Comparison of ENCODE assay signal across 8 mouse cellular contexts in genomic region chr6:24664867-24665458, GRCm38 (mm10). TPM values are rescaled to one million over a fixed set of nuclear protein-coding genes. Genes with fewer than 3 reads are reported as not detected.
DNase-seq lines count a peak whose midpoint lies in the region; ATAC-seq and TF ChIP-seq lines count a peak whose summit lies in the region.

Gene Wasl (minus strand): TSS chr6:24665009.

- H3K4me2 ChIP-seq in hindbrain, embryonic 13.5 days: peak within 1 kb of the TSS; percentile 80

- H3K4me3 ChIP-seq in hindbrain, embryonic 13.5 days: peak within 1 kb of the TSS; percentile 97

- H3K27me3 ChIP-seq in Patski: peaks cover 3% of the 10 kb centered on the region
- no peaks in the 10 kb centered on the region for H3K27me3 ChIP-seq in hindbrain, embryonic 13.5 days

- H3K36me3 ChIP-seq in hindbrain, embryonic 13.5 days: no peaks in the 10 kb centered on the region

- CTCF ChIA-PET in Patski (lab: Charles Lee): interaction anchor here (1.3 kb wide), 1 partner anchor 16 kb away, joined by 3 read pairs; no protein-coding TSS in a partner anchor

- peak; percentile 97 for ATAC-seq in Patski
- ATAC-seq in hindbrain, embryonic 13.5 days (ENCODE audit: low FRiP score): peak; percentile 99

- peak; percentile 67 for DNase-seq in Patski (ENCODE audit: low read depth, low spot score)
- DNase-seq in cerebellum, postnatal 14 days: peak; percentile 99
- peak; percentile 98 to 99 for DNase-seq in frontal cortex, postnatal 14 days (ENCODE audit: low spot score in 2 of 2)
- DNase-seq in layer of hippocampus, postnatal 25 days (ENCODE audit: extremely low spot score in 1 of 2, low spot score in 1 of 2): peak; percentile 95
- peak; percentile 98 for DNase-seq in lung, postnatal 25 days (ENCODE audit: low spot score)
- peak; percentile 97 for DNase-seq in retina, embryonic 14.5 days (ENCODE audit: low spot score)
- peak; percentile 99 for DNase-seq in thymus, postnatal 4 days

- no peaks in the 10 kb centered on the region for H3K9me3 ChIP-seq in hindbrain, embryonic 13.5 days

- POLR2A ChIA-PET in Patski (lab: Charles Lee): no interaction called here

- no peak for TF ChIP-seq CTCF in Patski (IDR thresholded peaks at IDR 0.05)

- H3K9ac ChIP-seq in hindbrain, embryonic 13.5 days: peak within 1 kb of the TSS; percentile 95

- in situ Hi-C loops in Patski (cut with MboI; ENCODE audit: low pct_unique_long_range_greater_than_20kb): no loop called here

- under 1% methylated on average over 62 of the region's 63 CpGs for WGBS in hindbrain, embryonic 13.5 days

- H3K27ac ChIP-seq in hindbrain, embryonic 13.5 days: peak within 1 kb of the TSS; percentile 97

- peaks cover 19% of the 10 kb centered on the region for H3K4me1 ChIP-seq in hindbrain, embryonic 13.5 days (replicated peaks)

RNA-seq across cellular contexts. Expression of gene Wasl, which starts in this region (rescaled TPM):
- 61.1 TPM for polyA plus RNA-seq in Patski (2021)
- polyA plus RNA-seq in hindbrain, embryonic 13.5 days (2015; fragmentation: Nextera tagmentation; extraction: Ambion mirVana): 63.5 and 66.2 TPM in 2 replicates
- total RNA-seq in layer of hippocampus, postnatal 25 days (2021): 100 to 1,000 TPM; 137 to 141 TPM

Comparison
In these comparisons a context has a peak if more than half of its experiments do, and no peak if none do; other contexts are left out.
1. Peak in every context shown above with its lines: DNase-seq, ATAC-seq, H3K4me3 ChIP-seq and H3K27ac ChIP-seq.